Mouse (Mus musculus) adrenal gland (tissue): Measurements from ENCODE around the gene Setd1a.

ENCODE experiments used
- intact Hi-C: fragments of 180-260 bp; cut with DNase I; formaldehyde crosslinking; loops from one replicate; pipeline ENCODE4 v1.15.1; 2025

Setd1a gene

GRCm38 (mm10) chr7:127799211-127799610, 22.7 kb downstream of the Setd1a start:
- intact Hi-C loops, result no loop called here

DNA sequence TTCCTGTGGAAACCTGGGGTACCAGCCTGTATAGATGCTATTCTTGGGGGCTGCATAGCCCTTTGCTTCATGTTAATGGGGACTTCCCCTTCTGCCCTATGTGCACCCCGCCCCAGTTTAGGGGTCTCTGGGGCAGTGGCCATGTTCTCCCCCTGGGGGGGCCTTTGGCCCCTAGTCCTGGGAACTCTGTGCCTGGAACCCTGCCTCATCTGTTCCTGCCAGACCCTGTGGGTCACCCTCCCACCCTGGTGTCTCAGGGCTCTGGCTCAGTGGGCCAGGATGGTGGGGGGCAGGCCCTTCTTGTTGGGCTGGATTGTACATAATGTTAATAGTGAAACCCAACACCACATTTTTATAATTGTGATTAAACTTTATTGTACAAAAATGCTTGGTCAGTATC, 23.3 kb downstream of the Setd1a start:
- intact Hi-C loops, result loop anchor here (2.0 kb wide), 1 partner anchor 41 kb away; no protein-coding TSS in a partner anchor

GRCm38 (mm10) chr7:127800435-127801009, 24.1 kb downstream of the Setd1a start, which contains the start of gene Hsd3b7:
Gene Hsd3b7, plus strand, starts transcription at chr7:127800604.
- intact Hi-C loops, result loop anchor here (2.0 kb wide), 1 partner anchor 40 kb away; no protein-coding TSS in a partner anchor

GRCm38 (mm10) chr7:127801010-127801621, 24.6 kb downstream of the Setd1a start:
- intact Hi-C loops, result loop anchor here (2.0 kb wide), 1 partner anchor 40 kb away; no protein-coding TSS in a partner anchor

- intact Hi-C loops, result no loop called here
These were observed 25.8 kb downstream of the Setd1a start for GRCm38 (mm10) chr7:127802313-127802712.

- intact Hi-C loops, result no loop called here
These were observed 32.4 kb downstream of the Setd1a start for GRCm38 (mm10) chr7:127808821-127809220.

DNA sequence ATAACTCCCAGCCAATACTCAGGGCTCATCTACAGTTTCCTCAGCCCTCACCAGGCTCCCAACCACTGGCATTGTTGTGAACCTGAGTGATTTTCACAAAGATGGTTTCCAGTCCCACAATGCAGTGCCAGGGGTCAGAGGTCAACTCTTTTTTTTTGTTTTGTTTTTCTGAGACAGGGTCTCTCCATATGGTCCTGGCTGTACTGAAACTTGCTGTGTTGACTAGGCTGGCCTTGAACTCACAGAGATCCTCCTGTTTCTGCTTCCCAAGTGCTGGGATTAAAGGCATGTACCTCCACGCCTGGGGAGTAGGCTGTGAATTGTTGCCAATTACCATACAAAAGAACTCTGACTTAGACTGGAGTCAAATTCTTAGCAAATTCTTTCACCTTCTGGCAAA, 33.4 kb downstream of the Setd1a start:
- intact Hi-C loops, result no loop called here

DNA sequence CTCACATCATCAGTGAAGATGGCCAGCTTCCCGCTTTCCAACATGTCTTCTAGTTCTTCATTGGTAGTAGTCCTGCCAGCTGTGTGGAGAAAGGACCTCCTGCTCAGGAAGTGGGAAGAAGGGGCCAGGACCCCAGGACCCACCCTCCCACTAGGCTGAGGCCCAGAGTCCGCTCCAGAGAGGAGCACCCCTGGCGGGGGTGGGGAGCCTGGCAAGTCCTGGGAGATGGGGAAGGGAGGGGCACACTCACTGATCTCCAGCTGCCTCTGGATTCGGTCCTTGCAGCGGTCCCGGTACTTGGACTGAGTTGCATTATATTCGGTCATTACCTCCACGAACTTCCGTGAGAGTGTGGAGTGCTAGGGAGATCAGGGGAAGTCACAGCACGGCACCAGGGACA, 34.2 kb downstream of the Setd1a start:
- intact Hi-C loops, result no loop called here

DNA sequence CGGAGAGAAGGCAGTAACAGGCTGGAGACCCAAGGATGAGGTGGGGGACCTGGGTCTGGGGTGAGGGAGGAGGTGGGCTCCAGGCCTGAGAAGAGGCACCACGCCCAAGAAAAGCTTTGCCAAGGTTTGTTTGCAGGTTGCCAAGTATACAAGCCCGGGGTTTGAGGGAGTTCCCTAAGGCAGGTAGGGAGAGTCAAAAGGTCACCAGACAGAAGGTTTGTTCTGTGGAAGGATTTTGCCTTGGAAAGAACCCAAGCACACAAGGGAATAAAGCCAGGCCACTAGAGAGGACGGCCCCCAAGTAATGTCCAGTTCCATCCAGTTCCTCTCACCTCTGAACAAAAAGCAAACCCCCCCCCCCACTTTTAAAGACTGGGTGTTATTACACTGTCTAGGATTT, 34.8 kb downstream of the Setd1a start:
- intact Hi-C loops, result no loop called here

DNA sequence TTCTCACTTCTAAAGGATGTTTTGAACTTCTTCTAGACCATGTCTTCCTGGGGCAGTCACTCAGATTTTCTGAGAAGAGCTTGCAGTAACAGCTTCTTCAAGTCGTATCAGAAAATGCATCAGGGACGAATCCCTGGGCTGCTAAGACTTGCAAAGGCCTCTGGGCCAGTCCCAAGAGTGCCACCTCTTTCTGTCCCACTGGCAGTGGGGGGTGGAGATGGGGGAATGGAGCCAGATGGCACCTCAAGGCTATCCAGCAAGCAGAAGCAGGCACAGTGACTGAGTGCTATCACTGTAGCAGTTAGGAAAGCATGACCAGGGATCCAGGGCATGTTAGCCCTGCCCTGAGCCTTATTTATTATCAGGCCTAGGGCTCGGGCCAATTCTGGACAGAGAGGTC, 35.8 kb downstream of the Setd1a start:
- intact Hi-C loops, result no loop called here

DNA sequence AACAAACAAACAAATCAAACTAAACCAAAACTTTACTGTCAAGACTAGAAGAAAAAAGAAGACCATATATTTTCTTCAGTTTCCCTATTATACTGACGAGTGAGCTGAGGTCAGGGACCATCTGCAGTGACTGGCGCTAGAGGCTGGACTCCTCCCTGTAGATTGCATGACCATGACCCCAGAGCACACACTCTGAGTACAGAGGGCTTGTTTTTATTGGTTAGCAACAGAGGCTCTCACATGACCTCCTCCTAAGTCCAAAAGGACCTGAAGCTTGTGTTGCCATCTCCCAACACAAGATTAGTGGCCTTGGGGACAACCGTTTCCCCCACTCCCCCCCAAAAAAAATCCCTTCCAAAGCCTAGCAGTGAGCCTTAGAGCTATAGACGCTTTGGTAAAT, 37.4 kb downstream of the Setd1a start:
- intact Hi-C loops, result no loop called here

GRCm38 (mm10) chr7:127814241-127814921, 37.9 kb downstream of the Setd1a start:
- intact Hi-C loops, result no loop called here

- intact Hi-C loops, result no loop called here
These were observed 38.7 kb downstream of the Setd1a start for GRCm38 (mm10) chr7:127815116-127815665.

GRCm38 (mm10) chr7:127815954-127816821, 39.7 kb downstream of the Setd1a start:
- intact Hi-C loops, result no loop called here

DNA sequence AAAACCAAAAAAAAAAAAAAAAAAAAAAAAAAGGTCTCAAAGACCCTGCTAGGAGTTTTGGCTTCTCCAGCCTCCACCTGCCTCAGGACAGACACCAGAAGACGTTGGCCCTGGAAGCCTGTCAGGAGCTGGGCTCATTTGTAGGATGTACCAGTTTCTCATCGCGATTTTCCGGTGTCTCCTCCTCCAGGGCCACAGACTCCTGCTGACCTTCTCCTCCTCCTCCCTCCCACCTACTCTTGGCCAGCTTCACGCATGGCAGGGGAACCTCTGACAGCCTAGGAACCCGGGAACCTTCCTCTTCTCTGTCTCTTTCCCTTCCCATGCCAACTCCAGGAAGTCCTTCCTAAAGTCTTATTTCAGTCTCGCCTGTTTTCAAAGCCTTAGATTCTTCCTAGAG, 40.6 kb downstream of the Setd1a start:
- intact Hi-C loops, result no loop called here

GRCm38 (mm10) chr7:127817776-127818175, 41.3 kb downstream of the Setd1a start:
- intact Hi-C loops, result no loop called here

- intact Hi-C loops, result no loop called here
These were observed 44.5 kb downstream of the Setd1a start for GRCm38 (mm10) chr7:127820836-127821509.

- intact Hi-C loops, result no loop called here
These were observed 46.0 kb downstream of the Setd1a start for GRCm38 (mm10) chr7:127822494-127822893.

DNA sequence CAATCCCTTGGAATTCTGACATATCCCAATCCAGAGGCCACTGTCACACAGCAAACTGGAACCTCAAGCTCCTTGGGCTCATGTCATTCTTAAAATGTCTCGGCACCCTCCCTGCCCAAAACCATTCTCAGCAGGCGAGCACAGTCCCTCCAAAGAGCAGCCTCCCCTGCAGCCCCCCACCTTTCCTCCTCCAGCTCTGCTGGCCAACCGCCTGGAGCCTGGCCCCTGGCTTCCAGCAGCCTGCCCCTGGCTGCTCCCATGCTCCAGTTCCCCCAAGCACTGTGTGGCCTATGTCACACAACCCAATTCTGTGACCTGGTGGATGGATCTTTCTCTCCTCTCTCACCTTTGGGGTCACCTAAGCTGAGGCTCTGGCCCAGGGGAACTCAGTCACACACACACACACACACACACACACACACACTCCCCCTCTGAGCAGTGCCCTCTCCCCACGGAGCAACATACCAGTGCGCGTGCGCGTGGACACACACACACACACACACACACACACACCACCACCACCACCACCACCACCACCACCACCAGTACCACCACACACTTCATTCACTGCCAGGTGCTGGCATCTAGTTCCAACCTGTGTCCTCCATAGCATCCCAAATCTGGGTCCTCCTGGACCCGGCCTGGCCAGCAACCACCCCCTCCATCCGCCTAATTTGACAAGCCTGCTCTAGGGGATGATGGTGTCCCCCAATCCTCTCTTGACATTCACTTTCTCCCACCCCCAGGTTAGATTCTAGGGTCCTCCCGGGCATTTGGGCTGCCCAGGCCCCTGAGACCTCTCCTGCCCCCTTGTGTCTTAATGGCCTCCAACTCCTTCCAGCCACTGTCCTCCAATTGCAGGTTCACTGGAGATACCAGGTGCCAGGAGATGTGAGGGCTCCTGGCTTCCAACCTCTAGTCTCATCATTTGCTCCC, 47.0 kb downstream of the Setd1a start:
- intact Hi-C loops, result no loop called here
